Mouse (Mus musculus): Measurements from ENCODE around the gene Gas2l2. TPM values are rescaled to one million over a fixed set of nuclear protein-coding genes. Genes with fewer than 3 reads are reported as not detected.

Gene Gas2l2
- 0.19 and 0.43 TPM in 2 replicates for polyA plus RNA-seq (2014; fragmentation: Nextera tagmentation; extraction: Ambion mirVana)

- H3K4me3 ChIP-seq (ENCODE audit: low read depth, low read length): no peak within 1 kb of the TSS
- ATAC-seq (ENCODE audit: low FRiP score) (no peak), DNase-seq (ENCODE audit: low spot score) (no peak)
- WGBS: 58% methylated on average over 5 of the region's 5 CpGs
- peaks cover 9% of the 10 kb centered on the region for H3K27me3 ChIP-seq (ENCODE audit: control insufficient read depth, insufficient read depth, low read length)
- no peaks in the 10 kb centered on the region; the same call in 1 of the 2 replicates for H3K4me1 ChIP-seq (replicated peaks; ENCODE audit: control insufficient read depth, insufficient read depth, low read length)
- H3K27ac ChIP-seq (ENCODE audit: low read depth, low read length): no peak within 1 kb of the TSS
- H3K36me3 ChIP-seq (ENCODE audit: control insufficient read depth, insufficient read depth, low read length): no peaks in the 10 kb centered on the region
- H3K4me2 ChIP-seq (replicated peaks; ENCODE audit: low read depth, low read length): no peak within 1 kb of the TSS
- no peaks in the 10 kb centered on the region for H3K9me3 ChIP-seq (ENCODE audit: control insufficient read depth, low read length)
- H3K9ac ChIP-seq (ENCODE audit: low read depth, low read length): no peak within 1 kb of the TSS
Observed at GRCm38 (mm10) chr11:83429355-83429754, at the start of gene Gas2l2. Gene Gas2l2 (minus strand): TSS chr11:83429455.

- under 1% methylated on average over 49 of the region's 52 CpGs for WGBS
- Histone ChIP-seq H3K36me3 (ENCODE audit: control insufficient read depth, insufficient read depth, low read length) (0 out of 2 replicates have a peak, but pooled peaks cover 3% of the 10 kb centered on the region), H3K27ac (ENCODE audit: low read depth, low read length) (peak overlapping the region; percentile 98), H3K4me1 (replicated peaks; ENCODE audit: control insufficient read depth, insufficient read depth, low read length) (no peaks in the 10 kb centered on the region), H3K9ac (ENCODE audit: low read depth, low read length) (peak overlapping the region; percentile 89), H3K9me3 (ENCODE audit: control insufficient read depth, low read length) (no peaks in the 10 kb centered on the region), H3K4me3 (ENCODE audit: low read depth, low read length) (peak overlapping the region; percentile 84), H3K27me3 (ENCODE audit: control insufficient read depth, insufficient read depth, low read length) (no peaks in the 10 kb centered on the region; the same call in 1 of the 2 replicates), H3K4me2 (replicated peaks; ENCODE audit: low read depth, low read length) (peak overlapping the region; percentile 57)
- DNase-seq (ENCODE audit: low spot score) (no peak), ATAC-seq (ENCODE audit: low FRiP score) (peak; percentile 89)
Observed at GRCm38 (mm10) chr11:83473235-83474016, 44.2 kb upstream of the Gas2l2 start.

- no peaks in the 10 kb centered on the region for H3K4me1 ChIP-seq (replicated peaks; ENCODE audit: control insufficient read depth, insufficient read depth, low read length)
- peak; percentile 98 for DNase-seq (ENCODE audit: low spot score)
- 0 out of 2 replicates have a peak, but pooled peaks cover under 1% of the 10 kb centered on the region for H3K36me3 ChIP-seq (ENCODE audit: control insufficient read depth, insufficient read depth, low read length)
- peak; percentile 97 for ATAC-seq (ENCODE audit: low FRiP score)
- H3K27me3 ChIP-seq (ENCODE audit: control insufficient read depth, insufficient read depth, low read length): no peaks in the 10 kb centered on the region; the same call in 1 of the 2 replicates
- H3K9ac ChIP-seq (ENCODE audit: low read depth, low read length): peak within 1 kb of the TSS; percentile 89
- WGBS: 1% methylated on average over 61 of the region's 66 CpGs
- peak within 1 kb of the TSS; percentile 57 for H3K4me2 ChIP-seq (replicated peaks; ENCODE audit: low read depth, low read length)
- peak within 1 kb of the TSS; percentile 98 for H3K27ac ChIP-seq (ENCODE audit: low read depth, low read length)
- peak within 1 kb of the TSS; percentile 84 for H3K4me3 ChIP-seq (ENCODE audit: low read depth, low read length)
- no peaks in the 10 kb centered on the region for H3K9me3 ChIP-seq (ENCODE audit: control insufficient read depth, low read length)
Observed at GRCm38 (mm10) chr11:83472324-83473234, 43.3 kb upstream of the Gas2l2 start, which contains the start of gene Taf15. Gene Taf15 (plus strand): TSS chr11:83473086.

GRCm38 (mm10) chr11:83471766-83472165 is 42.5 kb upstream of the Gas2l2 start:
- WGBS: 82% methylated on average over 2 of the region's 2 CpGs
- Histone ChIP-seq H3K27ac (ENCODE audit: low read depth, low read length) (no peak overlapping the region), H3K4me2 (replicated peaks; ENCODE audit: low read depth, low read length) (no peak overlapping the region; the same call in 1 of the 2 replicates), H3K9ac (ENCODE audit: low read depth, low read length) (no peak overlapping the region), H3K4me1 (replicated peaks; ENCODE audit: control insufficient read depth, insufficient read depth, low read length) (no peaks in the 10 kb centered on the region), H3K4me3 (ENCODE audit: low read depth, low read length) (no peak overlapping the region), H3K27me3 (ENCODE audit: control insufficient read depth, insufficient read depth, low read length) (no peaks in the 10 kb centered on the region; the same call in 1 of the 2 replicates), H3K9me3 (ENCODE audit: control insufficient read depth, low read length) (no peaks in the 10 kb centered on the region), H3K36me3 (ENCODE audit: control insufficient read depth, insufficient read depth, low read length) (no peaks in the 10 kb centered on the region)
- DNase-seq (ENCODE audit: low spot score): no peak
- ATAC-seq (ENCODE audit: low FRiP score): no peak

- H3K9ac ChIP-seq (ENCODE audit: low read depth, low read length): no peak overlapping the region
- H3K4me1 ChIP-seq (replicated peaks; ENCODE audit: control insufficient read depth, insufficient read depth, low read length): no peaks in the 10 kb centered on the region
- WGBS: 88% methylated on average over 3 of the region's 3 CpGs
- H3K4me3 ChIP-seq (ENCODE audit: low read depth, low read length): no peak overlapping the region
- no peak overlapping the region for H3K27ac ChIP-seq (ENCODE audit: low read depth, low read length)
- no peaks in the 10 kb centered on the region for H3K9me3 ChIP-seq (ENCODE audit: control insufficient read depth, low read length)
- DNase-seq (ENCODE audit: low spot score): no peak
- no peaks in the 10 kb centered on the region for H3K36me3 ChIP-seq (ENCODE audit: control insufficient read depth, insufficient read depth, low read length)
- H3K27me3 ChIP-seq (ENCODE audit: control insufficient read depth, insufficient read depth, low read length): peaks cover 7% of the 10 kb centered on the region; the same call in 1 of the 2 replicates
- no peak for ATAC-seq (ENCODE audit: low FRiP score)
- H3K4me2 ChIP-seq (replicated peaks; ENCODE audit: low read depth, low read length): no peak overlapping the region
Observed at GRCm38 (mm10) chr11:83468765-83469164, 39.5 kb upstream of the Gas2l2 start.

GRCm38 (mm10) chr11:83467120-83467652 is 37.9 kb upstream of the Gas2l2 start:
- 71% methylated on average over 11 of the region's 11 CpGs for WGBS
- no peak overlapping the region for H3K4me3 ChIP-seq (ENCODE audit: low read depth, low read length)
- ATAC-seq (ENCODE audit: low FRiP score) (no peak), DNase-seq (ENCODE audit: low spot score) (no peak)
- no peak overlapping the region for H3K4me2 ChIP-seq (replicated peaks; ENCODE audit: low read depth, low read length)
- no peak overlapping the region for H3K9ac ChIP-seq (ENCODE audit: low read depth, low read length)
- no peaks in the 10 kb centered on the region for H3K36me3 ChIP-seq (ENCODE audit: control insufficient read depth, insufficient read depth, low read length)
- H3K4me1 ChIP-seq (replicated peaks; ENCODE audit: control insufficient read depth, insufficient read depth, low read length): no peaks in the 10 kb centered on the region; the same call in 1 of the 2 replicates
- H3K27me3 ChIP-seq (ENCODE audit: control insufficient read depth, insufficient read depth, low read length): peaks cover 14% of the 10 kb centered on the region
- H3K27ac ChIP-seq (ENCODE audit: low read depth, low read length): no peak overlapping the region
- no peaks in the 10 kb centered on the region for H3K9me3 ChIP-seq (ENCODE audit: control insufficient read depth, low read length)

GRCm38 (mm10) chr11:83465976-83466375 is 36.7 kb upstream of the Gas2l2 start:
- no peak overlapping the region for H3K4me2 ChIP-seq (replicated peaks; ENCODE audit: low read depth, low read length)
- H3K9me3 ChIP-seq (ENCODE audit: control insufficient read depth, low read length): no peaks in the 10 kb centered on the region
- H3K27ac ChIP-seq (ENCODE audit: low read depth, low read length): no peak overlapping the region
- no peaks in the 10 kb centered on the region; the same call in 1 of the 2 replicates for H3K4me1 ChIP-seq (replicated peaks; ENCODE audit: control insufficient read depth, insufficient read depth, low read length)
- 38% methylated on average over 2 of the region's 2 CpGs for WGBS
- no peak overlapping the region for H3K4me3 ChIP-seq (ENCODE audit: low read depth, low read length)
- no peak overlapping the region for H3K9ac ChIP-seq (ENCODE audit: low read depth, low read length)
- peaks cover 19% of the 10 kb centered on the region for H3K27me3 ChIP-seq (ENCODE audit: control insufficient read depth, insufficient read depth, low read length)
- H3K36me3 ChIP-seq (ENCODE audit: control insufficient read depth, insufficient read depth, low read length): no peaks in the 10 kb centered on the region
- no peak for DNase-seq (ENCODE audit: low spot score)
- no peak for ATAC-seq (ENCODE audit: low FRiP score)

- H3K4me2 ChIP-seq (replicated peaks; ENCODE audit: low read depth, low read length): peak within 1 kb of the TSS; percentile 91
- WGBS: under 1% methylated on average over 42 of the region's 42 CpGs
- peak within 1 kb of the TSS; percentile 44 for H3K9ac ChIP-seq (ENCODE audit: low read depth, low read length)
- H3K4me3 ChIP-seq (ENCODE audit: low read depth, low read length): peak within 1 kb of the TSS; percentile 51
- 0 out of 2 replicates have a peak, but pooled peaks have one; percentile 47 for ATAC-seq (ENCODE audit: low FRiP score)
- H3K27ac ChIP-seq (ENCODE audit: low read depth, low read length): no peak within 1 kb of the TSS
- no peaks in the 10 kb centered on the region for H3K9me3 ChIP-seq (ENCODE audit: control insufficient read depth, low read length)
- H3K27me3 ChIP-seq (ENCODE audit: control insufficient read depth, insufficient read depth, low read length): peaks cover 19% of the 10 kb centered on the region
- no peaks in the 10 kb centered on the region for H3K36me3 ChIP-seq (ENCODE audit: control insufficient read depth, insufficient read depth, low read length)
- DNase-seq (ENCODE audit: low spot score): peak; percentile 61
- H3K4me1 ChIP-seq (replicated peaks; ENCODE audit: control insufficient read depth, insufficient read depth, low read length): no peaks in the 10 kb centered on the region; the same call in 1 of the 2 replicates
Observed at GRCm38 (mm10) chr11:83462711-83463244, 33.5 kb upstream of the Gas2l2 start, which contains the start of gene Mmp28. Gene Mmp28 (minus strand): TSS chr11:83463071.
